Mouse (Mus musculus): ENCODE measurements around the gene 9530002B09Rik. TPM values are rescaled to one million over a fixed set of nuclear protein-coding genes. Genes with fewer than 3 reads are reported as not detected.

9530002B09Rik gene
- not detected in 2 replicates for polyA plus RNA-seq (2012; rRNA removed)

GRCm38 (mm10) chr4:122688975-122689374 is at the start of gene 9530002B09Rik:
TSS of gene 9530002B09Rik (plus strand) at chr4:122689275.
- Histone ChIP-seq H3K4me1 (ENCODE audit: control insufficient read depth, insufficient read depth, low read length) (no peaks in the 10 kb centered on the region), H3K36me3 (ENCODE audit: control insufficient read depth, insufficient read depth, low read length) (no peaks in the 10 kb centered on the region), H3K4me3 (ENCODE audit: insufficient read depth, low read depth, low read length) (no peak within 1 kb of the TSS), H3K27me3 (replicated peaks; ENCODE audit: control insufficient read depth, insufficient read depth, low read length) (no peaks in the 10 kb centered on the region), H3K27ac (ENCODE audit: insufficient read depth, low read depth, low read length) (no peak within 1 kb of the TSS)
- TF ChIP-seq CTCF (conservative IDR thresholded peaks at IDR 0.05; ENCODE audit: insufficient read depth, insufficient read length, low read depth, low read length) (no peak), POLR2A (IDR thresholded peaks at IDR 0.05; ENCODE audit: low read depth, low read length) (no peak)
- DNase-seq, result no peak

Other genes starting within 250 kb of the 9530002B09Rik start
- gene Ppt1, start 147.0 kb downstream of the 9530002B09Rik start, polyA plus RNA-seq (2012; rRNA removed), result 61.2 and 67.7 TPM in 2 replicates
- gene Cap1, start 196.8 kb downstream of the 9530002B09Rik start, polyA plus RNA-seq (2012; rRNA removed), result 89.3 and 101 TPM in 2 replicates

Data from kidney, adult 2 months (tissue).